Mouse (Mus musculus): ENCODE data around the gene Drc7. TPM values are rescaled to one million over a fixed set of nuclear protein-coding genes. Genes with fewer than 3 reads are reported as not detected.

Drc7 gene
- polyA plus RNA-seq, 1 experiment from 2014 or later, result 0.88 TPM

- 92% methylated on average over 13 of the region's 13 CpGs for WGBS
- H3K9me3 ChIP-seq, result no peaks in the 10 kb centered on the region
- no peak overlapping the region for H3K27ac ChIP-seq
- H3K4me1 ChIP-seq (replicated peaks), result peaks cover 9% of the 10 kb centered on the region
- no peaks in the 10 kb centered on the region for H3K27me3 ChIP-seq (ENCODE audit: insufficient read depth, poor library complexity, severe bottlenecking)
- no peak overlapping the region for H3K4me3 ChIP-seq
- peaks cover 5% of the 10 kb centered on the region; the same call in 1 of the 2 replicates for H3K36me3 ChIP-seq
- DNase-seq (ENCODE audit: low spot score), result no peak
Observed at GRCm38 (mm10) chr8:95107306-95107705, 52.4 kb downstream of the Drc7 start.

DNA sequence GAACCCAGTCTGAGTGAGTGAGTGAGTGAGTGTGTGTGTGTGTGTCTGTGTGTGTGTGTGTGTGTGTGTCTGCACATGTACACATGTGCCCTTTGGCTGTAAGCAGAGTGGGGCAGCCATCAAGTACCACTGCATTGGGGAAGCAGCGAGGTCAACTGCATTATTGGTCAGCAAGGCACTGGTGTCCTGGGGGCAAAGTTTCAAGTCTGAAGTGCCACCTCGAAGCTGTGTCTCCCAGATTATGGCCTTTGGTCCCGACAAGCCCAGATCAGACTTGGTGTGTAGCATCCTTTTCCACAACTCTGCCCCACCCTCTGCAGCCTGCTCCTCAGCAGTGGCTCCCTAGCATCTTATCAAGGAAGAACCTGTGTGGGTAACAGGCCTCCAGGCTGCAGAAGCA is 57.7 kb downstream of the Drc7 start:
- Histone ChIP-seq H3K27ac (no peak overlapping the region), H3K36me3 (no peaks in the 10 kb centered on the region), H3K4me1 (replicated peaks) (peaks cover 13% of the 10 kb centered on the region), H3K27me3 (ENCODE audit: insufficient read depth, poor library complexity, severe bottlenecking) (no peaks in the 10 kb centered on the region), H3K9me3 (no peaks in the 10 kb centered on the region), H3K4me3 (no peak overlapping the region)
- DNase-seq (ENCODE audit: low spot score), result no peak
- WGBS, result 92% methylated on average over 3 of the region's 3 CpGs

DNA sequence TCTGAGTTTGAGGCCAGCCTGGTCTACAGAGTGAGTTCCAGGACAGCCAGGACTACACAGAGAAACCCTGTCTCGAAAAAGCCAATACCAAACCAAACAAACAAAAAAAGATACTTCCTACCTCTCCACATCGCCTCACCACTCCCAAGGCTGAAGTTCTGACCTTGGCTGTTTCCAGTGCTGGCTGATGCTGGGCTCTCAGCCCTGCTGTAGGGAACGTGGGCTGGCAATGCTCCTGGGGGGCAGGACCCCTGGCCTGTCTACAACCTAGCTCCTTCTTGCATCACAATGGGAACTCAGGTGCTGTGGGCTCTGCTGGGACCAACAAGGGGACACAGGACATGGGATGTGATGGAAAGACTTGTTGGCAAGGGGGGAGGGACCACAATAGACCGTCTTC is 58.2 kb downstream of the Drc7 start:
- Histone ChIP-seq H3K27ac (no peak overlapping the region), H3K4me1 (replicated peaks) (peaks cover 13% of the 10 kb centered on the region)
- 80% methylated on average over 4 of the region's 4 CpGs for WGBS

DNA sequence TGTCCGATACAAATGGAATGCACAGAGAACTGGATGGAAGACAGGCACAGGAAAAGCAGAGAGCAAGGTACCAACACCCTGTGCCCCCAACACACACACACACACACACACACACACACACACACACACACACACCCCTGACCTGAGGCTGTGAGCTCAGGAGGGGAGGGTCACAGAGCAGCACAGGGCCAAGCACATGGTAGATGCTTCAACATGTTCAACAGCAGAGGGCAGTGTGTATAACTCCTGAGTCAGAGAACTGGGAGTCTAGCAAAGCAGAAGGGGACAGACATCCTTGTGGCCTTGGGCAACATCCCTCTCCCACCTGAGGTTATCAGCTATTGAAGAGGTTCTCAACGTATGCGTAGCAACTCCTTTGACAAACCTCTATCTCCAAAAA is 58.8 kb downstream of the Drc7 start:
- no peak overlapping the region for H3K27ac ChIP-seq
- no peaks in the 10 kb centered on the region for H3K27me3 ChIP-seq (ENCODE audit: insufficient read depth, poor library complexity, severe bottlenecking)
- H3K4me3 ChIP-seq, result no peak overlapping the region
- peak; percentile 36 for DNase-seq (ENCODE audit: low spot score)
- H3K36me3 ChIP-seq, result no peaks in the 10 kb centered on the region
- peaks cover 13% of the 10 kb centered on the region for H3K4me1 ChIP-seq (replicated peaks)
- 82% methylated on average over 3 of the region's 3 CpGs for WGBS
- H3K9me3 ChIP-seq, result no peaks in the 10 kb centered on the region

More for the DNA sequence above, 58.2 kb downstream of the Drc7 start:
- Histone ChIP-seq H3K4me3 (no peak overlapping the region), H3K27me3 (ENCODE audit: insufficient read depth, poor library complexity, severe bottlenecking) (no peaks in the 10 kb centered on the region), H3K9me3 (no peaks in the 10 kb centered on the region), H3K36me3 (no peaks in the 10 kb centered on the region)
- DNase-seq (ENCODE audit: low spot score), result no peak

DNA sequence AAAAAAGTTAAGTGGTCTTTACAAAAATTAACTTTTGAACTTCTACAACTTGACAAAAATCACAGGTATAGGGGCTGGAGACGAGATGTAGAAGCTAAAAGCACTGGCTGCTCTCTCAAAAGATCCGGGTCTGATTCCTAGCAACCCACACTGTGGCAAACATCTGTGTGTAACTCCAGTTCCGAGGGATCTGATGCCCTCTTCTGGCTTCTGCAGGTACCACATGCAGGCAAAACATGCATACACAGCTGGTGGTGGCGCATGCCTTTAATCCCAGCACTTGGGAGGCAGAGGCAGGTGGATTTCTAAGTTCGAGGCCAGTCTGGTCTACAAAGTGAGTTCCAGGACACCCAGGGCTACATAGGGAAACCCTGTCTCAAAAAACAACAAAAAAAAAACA is 68.6 kb downstream of the Drc7 start:
- no peak for DNase-seq (ENCODE audit: low spot score)
- H3K36me3 ChIP-seq, result no peaks in the 10 kb centered on the region
- H3K27ac ChIP-seq, result no peak overlapping the region
- peaks cover 12% of the 10 kb centered on the region for H3K4me1 ChIP-seq (replicated peaks)
- H3K9me3 ChIP-seq, result no peaks in the 10 kb centered on the region
- H3K27me3 ChIP-seq (ENCODE audit: insufficient read depth, poor library complexity, severe bottlenecking), result no peaks in the 10 kb centered on the region
- H3K4me3 ChIP-seq, result no peak overlapping the region
- WGBS, result 87% methylated on average over 5 of the region's 5 CpGs

DNA sequence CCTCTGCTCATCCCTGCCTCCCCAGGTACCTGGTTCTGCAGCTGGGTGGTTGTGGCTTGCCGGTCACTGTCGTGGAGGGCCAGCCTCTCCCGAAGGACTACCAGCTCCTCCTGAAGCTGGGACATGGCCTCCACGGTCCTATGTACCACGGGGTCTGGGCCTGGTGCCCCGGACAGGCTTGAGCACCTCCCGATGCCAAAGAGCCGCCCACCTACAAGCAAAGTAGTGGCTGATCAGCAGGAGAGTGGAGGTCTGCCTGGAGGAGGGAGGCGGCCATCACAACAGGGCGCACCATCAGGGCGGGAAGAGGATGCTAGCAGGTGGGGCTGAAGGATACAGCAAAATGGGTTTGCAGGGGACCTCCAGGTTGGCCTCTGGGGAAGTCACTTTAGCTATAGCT is 71.6 kb downstream of the Drc7 start:
- WGBS, result 87% methylated on average over 11 of the region's 11 CpGs
- Histone ChIP-seq H3K4me3 (no peak overlapping the region), H3K27me3 (ENCODE audit: insufficient read depth, poor library complexity, severe bottlenecking) (no peaks in the 10 kb centered on the region), H3K36me3 (no peaks in the 10 kb centered on the region), H3K27ac (no peak overlapping the region), H3K9me3 (no peaks in the 10 kb centered on the region), H3K4me1 (replicated peaks) (peaks cover 20% of the 10 kb centered on the region)
- DNase-seq (ENCODE audit: low spot score), result no peak

DNA sequence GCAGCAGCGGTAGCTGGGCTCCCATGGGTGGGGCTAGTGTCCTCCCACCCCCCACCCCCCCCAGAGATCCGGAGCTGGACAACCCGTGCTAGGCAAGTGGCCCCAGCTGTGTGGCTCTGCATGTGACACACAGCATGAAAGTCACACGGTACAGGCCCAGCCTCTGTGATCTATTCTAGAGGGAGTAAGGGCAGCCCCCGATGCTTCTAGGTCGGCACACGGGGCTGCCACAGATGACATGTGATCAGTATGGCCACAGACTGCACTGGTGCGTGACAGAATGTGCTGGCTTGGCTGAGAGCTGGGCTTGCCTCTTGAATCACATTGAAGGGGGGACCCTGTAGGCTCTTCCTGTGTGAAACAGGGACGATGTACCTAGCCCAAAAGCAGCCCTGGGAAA is 72.8 kb downstream of the Drc7 start:
- DNase-seq (ENCODE audit: low spot score), result no peak
- Histone ChIP-seq H3K4me1 (replicated peaks) (peaks cover 24% of the 10 kb centered on the region), H3K36me3 (no peaks in the 10 kb centered on the region), H3K9me3 (no peaks in the 10 kb centered on the region), H3K27me3 (ENCODE audit: insufficient read depth, poor library complexity, severe bottlenecking) (no peaks in the 10 kb centered on the region), H3K27ac (no peak overlapping the region), H3K4me3 (no peak overlapping the region)
- 67% methylated on average over 9 of the region's 9 CpGs for WGBS

Other genes with a start within 250 kb of the Drc7 start
- not detected in 2 replicates for gene Ccl17, start 244.7 kb upstream of the Drc7 start, polyA plus RNA-seq (2016; fragmentation: Nextera tagmentation; extraction: Ambion mirVana)
- gene Coq9, start 216.8 kb upstream of the Drc7 start, polyA plus RNA-seq (2016; fragmentation: Nextera tagmentation; extraction: Ambion mirVana), result 52.2 and 52.3 TPM in 2 replicates
- 181 and 194 TPM in 2 replicates for gene Ciapin1, start 216.7 kb upstream of the Drc7 start, polyA plus RNA-seq (2016; fragmentation: Nextera tagmentation; extraction: Ambion mirVana)
- 154 and 169 TPM in 2 replicates for gene Polr2c, start 197.7 kb upstream of the Drc7 start, polyA plus RNA-seq (2016; fragmentation: Nextera tagmentation; extraction: Ambion mirVana)
- 14.6 and 16.9 TPM in 2 replicates for gene Dok4, start 178.8 kb upstream of the Drc7 start, polyA plus RNA-seq (2016; fragmentation: Nextera tagmentation; extraction: Ambion mirVana)
- gene Ccdc102a, start 137.0 kb upstream of the Drc7 start, polyA plus RNA-seq (2016; fragmentation: Nextera tagmentation; extraction: Ambion mirVana), result 15.7 and 17.5 TPM in 2 replicates
- gene Adgrg5, start 131.4 kb upstream of the Drc7 start, polyA plus RNA-seq (2016; fragmentation: Nextera tagmentation; extraction: Ambion mirVana), result 0.22 and 0.68 TPM in 2 replicates
- 101 and 186 TPM in 2 replicates for gene Adgrg1, start 80.4 kb upstream of the Drc7 start, polyA plus RNA-seq (2016; fragmentation: Nextera tagmentation; extraction: Ambion mirVana)
- 3.2 and 3.5 TPM in 2 replicates for gene Adgrg3, start 37.4 kb upstream of the Drc7 start, polyA plus RNA-seq (2016; fragmentation: Nextera tagmentation; extraction: Ambion mirVana)
- 37.7 and 41.6 TPM in 2 replicates for gene Katnb1, start 26.1 kb downstream of the Drc7 start, polyA plus RNA-seq (2016; fragmentation: Nextera tagmentation; extraction: Ambion mirVana)
- gene Kifc3, start 147.7 kb downstream of the Drc7 start, polyA plus RNA-seq (2016; fragmentation: Nextera tagmentation; extraction: Ambion mirVana), result 6.5 and 9.1 TPM in 2 replicates

Measured in hindbrain, embryonic 10.5 days (tissue).